Mouse (Mus musculus) heart, embryonic 14.5 days (tissue): ENCODE measurements around the gene Sptbn4. TPM values are rescaled to one million over a fixed set of nuclear protein-coding genes. Genes with fewer than 3 reads are reported as not detected.

Experiments used
- ATAC-seq: fragments of 200-750 bp; cut with Nextera tagmentation; 2 replicates; pipeline ENCODE4 v1.8.0; 2017; ENCODE audit warnings: low read depth, moderate TSS enrichment; ENCODE audit not compliant: insufficient number of reproducible peaks, insufficient read depth, low FRiP score
- H3K27ac ChIP-seq, 2 experiments: fragments of 200-500 bp in 1 of 2; fragments of 300-500 bp in 1 of 2; sonication (generic) in 1 of 2; replicated peaks in 1 of 2; 2 replicates each; pipeline ENCODE4 v1.5.1; 2012 to 2014; ENCODE audit warnings: low read depth in 2 of 2, low read length in 2 of 2, control low read depth in 1 of 2, mild to moderate bottlenecking in 1 of 2, mixed read lengths in 1 of 2; ENCODE audit not compliant: control insufficient read depth in 1 of 2, insufficient read depth in 1 of 2
- H3K27me3 ChIP-seq: fragments of 300-500 bp; sonication (generic); 2 replicates; pipeline ENCODE4 v1.6.1; 2014; ENCODE audit warnings: mild to moderate bottlenecking, low read length, control low read depth; ENCODE audit not compliant: control insufficient read depth, insufficient read depth
- H3K36me3 ChIP-seq: fragments of 300-500 bp; sonication (generic); 2 replicates; pipeline ENCODE4 v1.6.1; 2014; ENCODE audit warnings: mild to moderate bottlenecking, control low read depth, low read length, mixed read lengths; ENCODE audit not compliant: control insufficient read depth, insufficient read depth
- H3K4me1 ChIP-seq, 2 experiments: fragments of 200-500 bp in 1 of 2; fragments of 300-500 bp in 1 of 2; sonication (generic) in 1 of 2; 2 replicates each; pipeline ENCODE4 v1.6.1; 2012 to 2014; ENCODE audit warnings: low read length in 2 of 2, control low read depth in 1 of 2, mixed read lengths in 1 of 2; ENCODE audit not compliant: control insufficient read depth in 2 of 2, insufficient read depth in 2 of 2
- H3K4me2 ChIP-seq: fragments of 300-500 bp; sonication (generic); 2 replicates; pipeline ENCODE4 v1.6.1; 2014; ENCODE audit warnings: mild to moderate bottlenecking, low read length
- H3K4me3 ChIP-seq, 2 experiments: fragments of 200-500 bp in 1 of 2; fragments of 300-500 bp in 1 of 2; sonication (generic) in 1 of 2; 2 replicates each; pipeline ENCODE4 v1.5.1; 2012 to 2014; ENCODE audit warnings: low read length in 2 of 2, mild to moderate bottlenecking in 2 of 2, control low read depth in 1 of 2, low read depth in 1 of 2, moderate library complexity in 1 of 2; ENCODE audit not compliant: control insufficient read depth in 1 of 2, insufficient read depth in 1 of 2
- H3K9ac ChIP-seq: fragments of 300-500 bp; sonication (generic); 2 replicates; pipeline ENCODE4 v1.6.1; 2014; ENCODE audit warnings: mild to moderate bottlenecking, low read length
- H3K9me3 ChIP-seq: fragments of 300-500 bp; sonication (generic); 2 replicates; pipeline ENCODE4 v1.6.1; 2016; ENCODE audit warnings: low read length, control low read depth; ENCODE audit not compliant: control insufficient read depth
- WGBS: fragments of 180-500 bp; shearing (Covaris S2); extraction: QIAGEN DNeasy Blood & Tissue Kit; methylation state at CpG from one replicate; pipeline ENCODE4 v1.1.7; 2014; 5-methylcytosine and 5-hydroxymethylcytosine counted together
- polyA plus RNA-seq: library from polyadenylated mRNA; unstranded; fragments of >200 nt; fragmentation: Nextera tagmentation; extraction: Ambion mirVana; gene quantifications from 2 replicates; pipeline ENCODE4 v1.2.1, GENCODE M21; 2014

The Sptbn4 gene
- polyA plus RNA-seq, 1 experiment from 2014 or later: 0.15 TPM

DNA sequence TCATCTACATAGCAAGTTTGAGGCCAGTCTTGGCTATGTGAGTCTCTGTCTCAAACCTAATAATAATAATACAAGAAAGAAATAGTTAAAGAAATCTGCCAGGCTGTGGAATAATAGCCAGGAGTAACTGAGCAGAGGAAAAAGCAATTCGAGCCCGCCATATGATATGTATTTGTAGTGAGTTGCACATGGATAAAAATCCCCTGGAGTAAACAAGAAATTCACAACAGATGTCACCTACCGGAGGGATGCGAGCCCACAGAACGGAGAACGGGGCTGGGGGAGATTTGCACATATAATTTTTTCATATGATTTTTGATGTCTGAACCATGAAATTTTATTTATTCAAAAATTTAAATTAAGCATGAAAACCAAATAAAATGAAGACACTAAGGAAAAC, 67.7 kb downstream of the Sptbn4 start:
- H3K4me3 ChIP-seq: no peak overlapping the region
- H3K9me3 ChIP-seq: no peaks in the 10 kb centered on the region
- ATAC-seq: no peak
- no peak overlapping the region for H3K4me2 ChIP-seq
- peaks cover 35% of the 10 kb centered on the region for H3K27me3 ChIP-seq
- H3K27ac ChIP-seq: no peak overlapping the region
- no peak overlapping the region for H3K9ac ChIP-seq
- H3K36me3 ChIP-seq: no peaks in the 10 kb centered on the region
- no peaks in the 10 kb centered on the region for H3K4me1 ChIP-seq
- WGBS: 86% methylated on average over 6 of the region's 6 CpGs

DNA sequence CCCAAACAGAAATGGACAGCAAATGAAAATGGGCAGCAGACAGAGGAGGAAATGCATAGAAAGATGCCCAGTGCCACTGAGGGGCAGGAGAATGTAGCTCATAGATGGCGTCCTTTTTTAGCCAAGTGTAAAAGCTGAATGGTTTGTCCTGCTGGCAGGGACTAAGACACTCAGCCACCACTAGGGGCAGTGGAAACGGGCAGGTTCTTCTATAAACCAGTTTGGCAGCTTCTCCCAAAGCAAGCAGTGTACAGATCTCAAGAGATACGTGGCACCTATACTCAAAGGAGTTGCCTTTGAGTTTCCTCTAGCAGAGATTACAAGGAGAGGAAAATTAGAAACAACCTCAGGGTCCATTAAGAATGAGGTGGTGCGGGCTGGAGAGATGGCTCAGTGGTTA, 69.1 kb downstream of the Sptbn4 start:
- H3K9me3 ChIP-seq: no peaks in the 10 kb centered on the region
- H3K4me1 ChIP-seq: no peaks in the 10 kb centered on the region
- H3K27ac ChIP-seq: no peak overlapping the region
- 28% methylated on average over 4 of the region's 4 CpGs for WGBS
- H3K27me3 ChIP-seq: peaks cover 48% of the 10 kb centered on the region
- ATAC-seq: no peak
- no peak overlapping the region for H3K4me2 ChIP-seq
- no peak overlapping the region for H3K4me3 ChIP-seq
- H3K9ac ChIP-seq: no peak overlapping the region
- H3K36me3 ChIP-seq: no peaks in the 10 kb centered on the region

DNA sequence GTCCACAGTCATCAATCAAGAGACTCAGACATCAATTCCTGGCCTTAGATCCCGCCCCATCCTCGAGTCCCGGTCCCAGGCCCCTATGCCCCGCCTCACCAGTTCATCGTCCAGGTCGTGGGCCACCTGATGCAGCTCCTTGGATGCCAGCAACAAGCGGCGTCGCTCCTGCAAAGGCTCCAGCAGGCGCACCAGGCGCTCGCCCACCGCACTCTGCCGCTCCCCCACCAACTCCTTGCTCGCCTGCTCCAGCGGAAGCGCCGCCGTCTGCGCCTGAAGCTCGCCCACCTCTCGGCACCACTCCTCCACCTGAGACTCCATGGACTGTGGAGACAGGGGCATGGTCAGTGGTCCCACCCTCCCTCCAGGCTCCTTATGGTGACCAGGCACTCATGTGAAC, 72.2 kb downstream of the Sptbn4 start:
- Histone ChIP-seq H3K4me1 (no peaks in the 10 kb centered on the region), H3K9ac (no peak overlapping the region), H3K36me3 (no peaks in the 10 kb centered on the region), H3K27me3 (peaks cover 73% of the 10 kb centered on the region), H3K4me2 (no peak overlapping the region), H3K27ac (no peak overlapping the region), H3K9me3 (no peaks in the 10 kb centered on the region), H3K4me3 (no peak overlapping the region)
- ATAC-seq: no peak
- WGBS: 2% methylated on average over 21 of the region's 22 CpGs

DNA sequence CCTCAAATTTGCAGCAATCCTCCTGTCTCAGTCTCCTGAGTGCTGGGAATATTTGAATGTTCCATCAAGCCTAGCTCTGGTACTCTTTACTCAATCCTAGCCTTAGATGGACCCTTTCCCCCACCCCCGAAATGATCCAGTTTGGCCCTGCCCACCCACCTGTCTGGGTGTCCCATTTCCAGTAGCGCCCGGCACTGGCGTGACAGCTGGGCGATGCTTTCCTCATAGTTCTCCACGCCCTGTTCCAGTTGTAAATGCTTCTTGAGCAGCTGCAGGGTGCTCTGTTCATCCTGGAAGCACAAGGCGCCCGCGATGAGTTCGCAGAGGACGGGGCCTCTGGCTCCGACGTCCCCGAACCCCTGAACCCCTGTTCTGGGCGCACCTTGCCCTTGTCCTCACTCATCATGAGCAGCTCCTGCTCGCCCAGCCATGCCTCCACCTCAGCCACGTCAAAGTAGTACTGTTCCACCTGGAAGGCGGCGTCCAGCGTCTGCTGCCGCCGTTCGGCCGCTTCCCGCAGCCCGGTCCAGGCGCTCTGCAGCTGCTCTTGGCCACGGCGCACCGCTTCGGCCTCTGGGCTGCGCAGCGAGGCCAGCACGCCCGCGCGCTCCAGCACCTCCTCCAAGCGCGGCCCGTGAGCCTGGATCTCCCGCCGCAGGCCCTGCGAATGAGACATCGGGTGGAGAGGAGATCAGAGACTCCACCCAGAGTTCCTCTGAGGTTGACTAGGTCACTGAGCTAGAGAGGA, 75.6 kb downstream of the Sptbn4 start:
- H3K9me3 ChIP-seq: peaks cover 5% of the 10 kb centered on the region
- peak overlapping the region; percentile 15; the same call in 1 of the 2 replicates for H3K4me2 ChIP-seq
- peaks cover 94% of the 10 kb centered on the region for H3K27me3 ChIP-seq
- H3K27ac ChIP-seq: no peak overlapping the region
- H3K36me3 ChIP-seq: no peaks in the 10 kb centered on the region
- no peak overlapping the region for H3K9ac ChIP-seq
- peak overlapping the region in 1 of 2 experiments; percentile 14; a peak in 1 of 4 replicates for H3K4me3 ChIP-seq
- ATAC-seq: no peak; the same call in 1 of the 2 replicates
- no peaks in the 10 kb centered on the region for H3K4me1 ChIP-seq
- WGBS: 5% methylated on average over 44 of the region's 44 CpGs

- Histone ChIP-seq H3K27me3 (peaks cover 97% of the 10 kb centered on the region), H3K4me1 (peaks cover 2 to 4% of the 10 kb centered on the region in 2 experiments; a peak in 1 of 4 replicates), H3K4me2 (no peak overlapping the region), H3K36me3 (no peaks in the 10 kb centered on the region), H3K9ac (no peak overlapping the region), H3K4me3 (no peak overlapping the region), H3K9me3 (peaks cover 5% of the 10 kb centered on the region), H3K27ac (no peak overlapping the region)
- ATAC-seq: no peak
- WGBS: 76% methylated on average over 19 of the region's 19 CpGs
Observed at GRCm38 (mm10) chr7:27369111-27369510, 78.4 kb downstream of the Sptbn4 start.

DNA sequence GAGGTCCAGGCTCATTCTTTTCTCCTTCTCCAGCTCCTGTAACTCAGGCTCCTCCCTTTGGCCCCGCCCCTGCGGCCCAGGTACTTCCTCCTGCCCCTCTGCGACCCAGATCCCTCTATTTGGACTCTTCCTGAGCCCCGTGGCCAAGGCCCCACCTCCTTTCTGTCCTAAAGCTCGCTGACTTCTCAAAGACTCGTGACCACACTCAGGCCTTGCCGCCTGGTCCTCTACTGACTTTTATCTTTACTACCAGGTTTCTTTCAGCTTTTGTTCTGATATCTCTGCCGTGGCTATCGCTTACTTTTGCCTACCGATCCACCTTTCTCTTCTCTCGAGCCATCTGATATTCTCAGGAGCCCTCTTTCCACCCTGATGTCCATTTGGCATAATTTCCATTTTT, 79.5 kb downstream of the Sptbn4 start:
- Histone ChIP-seq H3K36me3 (no peaks in the 10 kb centered on the region), H3K27ac (no peak overlapping the region), H3K9ac (no peak overlapping the region), H3K4me2 (no peak overlapping the region), H3K4me3 (no peak overlapping the region), H3K4me1 (peaks cover 2 to 4% of the 10 kb centered on the region in 2 experiments; a peak in 1 of 4 replicates), H3K9me3 (peaks cover 5% of the 10 kb centered on the region), H3K27me3 (peaks cover 97% of the 10 kb centered on the region)
- ATAC-seq: no peak
- WGBS: 13% methylated on average over 11 of the region's 11 CpGs

- Histone ChIP-seq H3K4me2 (no peak overlapping the region), H3K4me1 (peaks cover 4 to 5% of the 10 kb centered on the region in 2 experiments; a peak in 2 of 4 replicates), H3K36me3 (no peaks in the 10 kb centered on the region), H3K9me3 (peaks cover 5% of the 10 kb centered on the region), H3K27ac (no peak overlapping the region), H3K9ac (no peak overlapping the region), H3K27me3 (peaks cover 84% of the 10 kb centered on the region), H3K4me3 (no peak overlapping the region)
- whole genome bisulfite sequencing: 37% methylated on average over 21 of the region's 21 CpGs
- no peak for ATAC-seq
Observed at GRCm38 (mm10) chr7:27366082-27366844, 81.2 kb downstream of the Sptbn4 start.
